Mouse (Mus musculus): ENCODE measurements at regions not wholly inside any gene's neighbourhood (a gene's known extent, or its start where the extent isn't known, plus 50 kb on each side); places are given as distances from the start of the nearest gene placed in this dataset.
A peak's percentile ranks its signal among the peaks of the same experiment; 100 is the strongest.

DNA sequence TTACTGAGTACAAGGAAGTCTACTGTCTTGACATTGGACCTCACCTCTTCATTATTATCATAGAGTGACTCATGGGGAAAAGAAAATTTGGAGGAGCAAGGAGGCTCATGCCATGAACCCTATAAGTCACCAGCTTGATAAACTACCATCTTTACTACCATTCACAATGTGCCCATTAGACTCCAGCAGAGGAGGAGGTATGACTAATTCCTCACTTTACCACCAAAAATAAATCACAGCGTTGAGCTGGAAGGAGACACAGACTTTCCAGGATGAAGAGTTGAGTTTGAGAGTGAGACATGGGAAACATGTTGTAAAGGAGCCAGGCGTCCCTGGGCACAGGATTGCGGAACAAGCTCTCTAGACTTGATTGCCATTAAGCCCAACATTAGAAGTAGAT is 195.0 kb upstream of the Mctp2 start:
- DNase-seq (ENCODE audit: low spot score in 2 of 2) = no peak

DNA sequence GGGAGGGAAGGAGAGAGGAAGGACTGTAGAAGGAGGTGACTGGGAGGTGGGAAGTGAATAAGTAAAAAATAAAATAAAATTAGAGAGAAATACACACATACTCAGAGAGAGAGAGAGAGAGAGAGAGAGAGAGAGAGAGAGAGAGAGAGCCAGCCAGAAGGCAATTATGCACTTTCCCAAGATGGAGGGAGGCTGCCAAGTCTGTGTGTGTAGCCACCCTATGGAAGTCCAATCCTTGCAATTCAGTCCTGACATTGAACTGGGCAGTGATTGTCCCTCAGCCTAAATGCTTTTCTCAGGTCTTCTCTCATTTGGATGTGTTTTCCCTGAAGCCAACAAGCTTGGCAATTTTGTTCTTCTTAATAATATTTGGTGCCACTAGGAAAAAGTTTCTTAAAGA is 197.3 kb upstream of the Mctp2 start:
- no peak for DNase-seq (ENCODE audit: low spot score in 2 of 2)

DNA sequence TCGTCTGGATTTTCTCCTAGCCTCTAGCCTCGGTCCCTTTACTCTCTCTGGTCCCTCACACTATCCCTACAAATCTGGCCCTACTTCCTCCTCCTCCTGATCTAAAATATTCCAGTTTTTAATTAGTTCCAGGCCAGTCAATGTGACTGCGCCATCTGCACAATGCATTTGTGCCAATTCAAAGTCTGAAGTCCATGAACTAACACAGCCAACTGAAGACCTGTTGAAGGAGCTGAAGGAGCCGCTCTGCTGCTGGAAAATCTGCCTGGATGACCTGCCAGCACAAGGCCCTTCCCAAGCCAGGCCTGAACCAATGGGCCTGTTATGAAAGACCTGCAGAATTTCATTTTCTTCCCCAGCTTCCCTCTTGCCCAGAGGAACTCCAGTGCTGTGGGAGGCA is 197.9 kb upstream of the Mctp2 start:
- no peak for DNase-seq (ENCODE audit: low spot score in 2 of 2)

DNA sequence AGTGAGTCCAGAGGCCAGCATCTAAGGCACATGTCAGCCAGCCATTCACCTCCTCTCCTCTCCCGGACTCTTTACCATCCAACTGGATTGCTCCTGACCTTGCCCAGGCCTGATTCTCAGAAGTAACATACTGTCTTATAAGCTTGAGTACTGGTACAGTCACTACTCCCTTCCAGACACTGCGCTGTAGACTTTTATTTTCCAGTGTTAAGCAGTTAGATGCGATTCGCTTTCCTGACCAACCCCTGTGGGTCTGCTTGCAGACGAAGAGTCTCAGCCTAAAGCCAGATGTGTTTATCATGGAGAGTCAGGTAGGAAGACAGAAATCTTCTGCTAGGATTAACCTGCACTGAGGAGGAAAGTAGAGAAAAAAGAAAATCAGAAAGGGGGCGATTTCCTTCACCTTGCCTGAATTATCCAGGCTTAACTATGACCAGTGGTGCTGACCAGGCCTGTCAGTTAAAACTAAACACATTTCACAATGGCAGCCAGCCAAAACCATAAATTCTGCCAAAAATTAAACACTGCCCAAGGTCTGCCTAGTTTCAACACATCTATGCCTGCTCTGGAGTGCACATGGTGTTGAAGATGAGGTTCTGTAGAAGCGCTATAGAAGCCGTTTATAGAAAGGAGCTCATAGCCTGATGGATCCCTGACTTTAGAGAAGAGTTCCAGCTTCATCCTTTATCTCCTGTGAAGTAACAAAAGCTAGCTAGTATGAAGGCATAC is 199.5 kb upstream of the Mctp2 start:
- DNase-seq (ENCODE audit: low spot score in 2 of 2) = no peak

DNA sequence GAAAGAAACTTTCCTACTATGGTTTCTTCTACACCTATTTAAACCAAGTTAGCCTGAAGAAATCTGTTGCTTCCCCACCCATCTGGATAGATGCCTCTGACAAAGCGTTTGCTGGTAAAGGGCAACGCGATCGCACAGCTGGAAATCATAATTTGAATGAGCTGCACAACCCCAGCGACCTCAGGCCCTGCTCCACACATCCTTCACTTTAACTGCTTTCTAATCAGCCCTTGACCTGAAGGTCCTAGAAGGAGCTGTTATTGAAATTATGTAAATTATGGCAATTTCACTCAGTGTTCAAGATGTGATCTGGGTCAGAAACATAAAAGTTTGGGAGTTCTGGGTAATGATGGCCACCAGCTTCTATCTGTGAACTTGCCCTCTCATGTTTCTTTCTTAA is 201.5 kb upstream of the Mctp2 start:
- no peak for DNase-seq (ENCODE audit: low spot score in 2 of 2)

DNA sequence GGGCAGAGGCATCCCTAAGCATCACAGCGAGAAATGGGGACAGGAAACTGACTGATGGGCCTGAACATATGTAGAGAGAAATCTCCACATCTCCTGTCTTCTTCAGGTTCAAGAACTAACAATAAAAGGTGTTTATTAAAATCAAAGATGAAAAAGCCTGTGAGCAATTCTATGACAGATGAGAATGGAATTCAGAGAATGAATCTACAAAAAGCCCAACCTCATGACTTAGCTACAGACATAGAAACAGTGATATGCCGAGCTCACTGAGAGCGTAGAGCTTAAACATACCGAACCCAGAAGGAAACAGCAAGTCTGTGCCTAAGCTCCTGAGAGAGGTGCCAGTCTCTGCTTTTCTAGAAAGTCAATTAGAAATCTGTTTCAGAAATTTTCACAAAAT is 203.7 kb upstream of the Mctp2 start:
- no peak for DNase-seq (ENCODE audit: low spot score in 2 of 2)

DNA sequence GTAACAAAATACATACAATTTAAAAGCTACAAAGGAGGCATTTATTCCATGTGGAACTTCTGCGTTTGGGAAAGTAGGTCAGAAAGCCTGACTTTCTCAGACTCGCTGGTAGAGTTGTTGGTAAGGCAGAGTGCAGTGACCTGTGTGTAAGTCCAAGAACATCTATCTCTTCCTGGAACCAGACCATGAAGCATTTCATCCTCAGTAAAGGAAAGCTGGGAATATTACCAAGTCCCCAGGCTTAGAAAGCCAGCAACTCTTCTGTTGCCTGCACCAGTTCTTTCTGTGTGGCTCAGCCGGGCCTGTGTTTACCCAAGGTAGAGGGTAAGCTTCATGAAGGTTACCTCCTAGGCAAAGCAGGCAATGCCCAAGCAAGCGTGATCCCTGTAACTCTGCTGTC is 207.0 kb upstream of the Mctp2 start:
- no peak for DNase-seq (ENCODE audit: low spot score in 2 of 2)

DNA sequence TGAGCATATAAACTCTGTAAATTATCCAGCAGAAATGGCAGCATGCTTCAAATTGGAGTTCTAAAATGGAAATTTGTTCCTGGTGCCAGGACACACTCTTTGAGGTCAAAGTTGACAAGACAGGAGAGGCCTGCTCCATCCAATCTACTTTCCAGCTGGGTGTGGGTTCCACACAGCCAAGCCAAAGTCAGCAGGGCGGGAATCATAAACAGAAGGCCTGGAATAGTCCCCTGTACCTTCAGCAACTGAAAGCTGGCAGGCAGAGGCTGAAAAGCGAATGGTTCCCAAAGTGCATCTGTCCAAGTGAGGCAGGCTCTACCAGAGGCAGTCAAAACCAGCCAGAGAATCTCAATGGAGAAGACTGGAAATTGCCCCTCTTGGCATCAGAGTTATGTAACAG is 208.4 kb upstream of the Mctp2 start:
- DNase-seq (ENCODE audit: low spot score in 2 of 2) = no peak

DNA sequence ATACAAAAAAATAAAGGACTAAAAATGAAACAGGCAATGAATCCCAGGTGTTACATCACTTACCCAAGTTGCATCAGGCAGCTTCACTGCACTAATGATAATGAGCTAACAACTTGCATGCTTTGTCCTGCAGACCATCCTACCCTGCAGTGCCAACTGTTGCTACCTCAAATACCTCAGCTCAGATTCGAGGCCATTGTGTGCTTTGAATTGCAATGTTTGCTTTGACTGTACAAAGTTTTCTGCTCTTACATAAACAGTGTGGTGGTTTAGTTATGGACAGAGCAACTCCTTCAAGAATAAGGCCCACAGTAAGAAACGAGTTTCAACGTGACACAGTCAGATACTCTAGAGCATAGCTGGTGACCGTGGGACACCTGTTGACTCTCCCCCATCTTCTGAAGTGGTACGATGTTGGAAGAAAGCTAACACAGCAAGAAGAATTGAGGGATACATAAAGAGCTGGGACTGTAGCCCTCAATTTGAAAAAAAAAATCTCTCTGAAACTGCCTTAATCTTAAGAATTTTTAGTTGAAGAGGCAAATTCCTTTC is 212.1 kb upstream of the Mctp2 start:
- no peak for DNase-seq (ENCODE audit: low spot score in 2 of 2)

DNA sequence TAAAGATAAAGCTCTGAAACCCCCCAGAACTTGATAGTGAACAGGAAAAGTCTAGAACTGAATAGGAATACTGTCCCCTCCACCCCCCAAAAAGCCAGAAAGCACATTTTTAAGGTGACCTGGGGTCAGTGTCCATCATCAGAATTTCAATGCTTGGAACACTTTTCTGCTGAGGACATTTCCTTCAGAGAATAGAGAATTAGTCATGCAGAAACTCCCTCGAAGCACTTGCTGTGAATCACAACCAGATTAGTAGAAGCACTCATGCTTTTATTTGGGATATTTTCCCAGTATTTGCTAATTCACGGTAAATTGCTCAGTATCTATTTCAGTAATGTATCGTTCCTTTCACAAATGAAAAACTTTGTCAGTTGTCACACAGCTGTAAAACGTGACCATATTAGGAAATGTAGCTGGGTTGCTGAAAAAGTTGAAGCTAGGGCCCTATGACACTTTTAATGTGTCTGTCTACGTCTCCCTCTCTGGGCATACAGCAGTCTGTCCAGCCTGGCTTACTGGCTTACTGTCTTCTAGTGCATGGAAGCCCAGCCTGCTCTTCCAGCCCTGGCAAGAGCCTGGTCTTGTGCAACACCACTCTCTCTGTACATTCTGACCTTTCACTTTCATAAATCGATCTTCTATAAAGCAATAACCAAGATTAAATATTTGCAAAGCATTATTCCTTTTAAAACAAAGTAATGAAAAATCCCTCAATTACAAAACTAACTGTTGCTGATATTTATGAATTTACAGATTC is 213.1 kb upstream of the Mctp2 start:
- no peak for DNase-seq (ENCODE audit: low spot score in 2 of 2)

DNA sequence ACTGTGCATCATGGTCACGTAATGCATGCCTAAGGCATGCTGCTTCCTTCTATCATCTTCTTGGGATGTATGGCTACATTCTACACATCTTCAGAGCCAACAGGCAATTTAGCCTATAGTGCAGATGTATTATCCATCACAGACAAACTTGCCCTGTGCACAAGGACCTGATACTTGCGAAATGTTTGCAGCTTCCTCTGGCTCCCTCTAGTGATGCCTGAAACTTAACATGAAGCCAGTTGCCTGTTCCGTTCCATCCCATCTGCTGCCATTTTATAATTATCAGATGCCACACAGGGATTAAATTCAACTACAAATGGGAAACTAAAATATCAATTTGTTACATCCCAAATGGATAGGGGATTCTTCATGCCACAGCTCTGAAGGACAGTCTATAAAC is 222.5 kb upstream of the Mctp2 start:
- DNase-seq (ENCODE audit: low spot score in 2 of 2) = no peak

DNA sequence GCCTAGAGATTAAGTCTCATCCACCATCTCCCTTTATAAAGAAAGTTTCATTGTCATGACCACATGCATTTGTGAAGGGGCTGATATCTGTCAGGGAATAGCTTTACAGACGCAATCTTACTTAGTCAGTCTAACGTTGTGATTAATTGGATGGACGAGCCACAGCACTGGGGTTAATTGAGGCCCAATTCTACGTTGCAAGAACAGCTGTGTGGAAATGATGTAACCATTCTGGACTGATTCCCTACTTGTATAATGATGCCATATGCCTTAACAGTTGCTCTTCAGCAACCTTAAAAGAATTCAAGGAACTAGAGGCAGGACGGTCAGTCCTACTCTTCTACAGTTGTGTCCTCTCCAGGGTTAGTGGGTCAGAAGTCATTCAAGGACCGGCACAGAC is 231.9 kb upstream of the Mctp2 start:
- no peak for DNase-seq (ENCODE audit: low spot score in 2 of 2)

DNA sequence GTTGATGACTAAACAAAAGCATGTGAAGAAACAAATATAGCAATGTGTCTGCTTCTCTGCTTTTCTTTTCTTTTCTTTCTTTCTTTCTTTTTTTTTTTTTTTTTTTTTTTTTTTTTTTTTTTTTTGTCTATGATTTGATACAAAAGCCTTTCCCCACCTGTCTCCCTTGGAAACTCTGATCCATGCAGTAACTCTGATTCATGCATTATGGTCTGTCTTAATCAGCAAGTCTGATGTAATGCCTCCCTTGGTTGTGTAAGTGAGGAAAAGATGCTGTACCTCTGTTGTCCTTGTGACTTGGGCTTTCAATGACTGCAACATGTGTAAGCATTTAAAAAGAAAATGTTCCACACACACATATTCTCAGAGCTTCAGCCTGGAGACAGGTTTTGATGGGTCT is 233.5 kb upstream of the Mctp2 start:
- no peak for DNase-seq (ENCODE audit: low spot score in 2 of 2)

DNA sequence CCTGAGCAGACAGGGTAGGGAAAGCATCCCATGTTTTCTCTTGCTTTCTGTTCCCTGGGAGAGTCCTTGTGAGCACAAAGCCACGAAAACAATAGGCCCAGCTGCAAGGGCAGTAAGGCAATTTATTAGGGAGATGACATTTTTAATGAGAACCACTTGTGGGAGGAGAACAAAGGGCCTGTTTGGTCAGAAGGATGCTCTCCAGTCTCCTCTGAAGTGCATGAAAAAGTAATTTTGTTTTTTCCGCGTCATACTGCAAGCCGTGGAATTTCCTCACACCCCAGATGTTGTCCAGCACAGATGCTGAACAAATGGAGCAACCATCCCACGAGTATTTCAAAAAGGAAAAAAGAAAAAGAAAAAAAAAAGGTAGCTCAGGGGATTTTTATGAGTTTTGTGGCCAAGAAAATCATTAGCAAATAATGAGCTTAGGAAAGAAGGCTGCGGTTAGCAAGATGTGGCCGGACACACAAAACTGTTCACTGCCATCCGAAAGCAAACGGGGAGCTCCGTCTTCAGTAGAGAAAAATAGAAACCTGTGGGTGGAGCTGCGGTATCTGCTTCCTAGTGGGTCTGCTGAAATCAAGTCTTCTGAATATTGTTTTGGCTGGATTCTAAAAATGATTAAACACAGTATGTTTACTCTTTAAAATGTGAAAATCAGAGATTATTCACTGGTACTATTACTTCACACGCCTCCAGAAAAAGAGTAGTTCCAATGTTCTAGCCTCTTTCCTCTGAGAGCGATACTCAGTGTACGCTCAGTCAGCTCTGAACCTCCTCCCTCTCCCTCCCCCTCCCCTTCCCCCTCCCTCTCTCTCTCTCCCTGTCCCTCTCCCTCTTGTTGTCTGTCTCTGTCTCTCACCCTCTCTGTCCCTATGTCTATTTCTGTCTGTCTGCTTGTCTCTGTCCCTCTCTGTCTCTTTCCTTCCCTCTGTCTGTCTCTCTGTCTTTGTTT is 235.4 kb upstream of the Mctp2 start:
- DNase-seq (ENCODE audit: low spot score in 2 of 2) = no peak

DNA sequence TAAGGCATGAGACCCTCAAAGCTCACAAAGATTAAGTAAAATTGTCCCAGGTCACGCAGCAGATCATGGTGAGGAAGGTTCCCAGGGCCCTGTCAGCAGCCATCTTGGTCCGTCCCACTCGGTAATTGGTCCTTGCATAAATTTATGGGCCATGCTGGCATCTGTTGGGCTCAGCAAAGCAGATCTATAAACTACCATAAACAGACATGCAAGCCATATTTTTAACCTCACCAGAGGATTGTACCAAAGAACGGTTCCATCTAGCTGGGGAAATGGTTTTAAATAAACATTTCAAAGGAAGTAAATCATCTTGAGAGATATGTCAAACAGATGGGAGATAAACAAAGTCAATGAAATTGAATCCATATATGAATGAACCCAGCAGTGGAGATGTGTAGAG is 237.1 kb upstream of the Mctp2 start:
- DNase-seq (ENCODE audit: low spot score in 2 of 2) = no peak

DNA sequence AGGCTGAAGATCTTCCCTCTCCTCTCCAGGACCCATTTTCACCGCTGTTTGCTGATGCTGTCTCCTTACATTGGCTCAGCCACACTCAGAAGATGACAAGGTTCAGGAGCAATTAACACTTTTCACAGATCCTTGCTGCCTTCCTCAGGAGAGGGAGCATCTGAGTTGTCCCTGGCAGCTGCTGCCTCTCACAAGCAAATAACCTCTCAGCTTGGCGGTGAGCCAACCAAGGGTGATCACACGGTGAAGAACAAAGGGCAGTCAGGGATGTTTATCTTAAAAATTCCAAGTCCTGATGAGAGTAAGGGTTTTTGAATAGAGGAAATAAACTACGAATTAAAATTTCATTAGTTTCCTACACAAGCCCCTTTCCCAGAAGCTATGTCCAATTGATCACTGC is 237.5 kb upstream of the Mctp2 start:
- no peak for DNase-seq (ENCODE audit: low spot score in 2 of 2)

DNA sequence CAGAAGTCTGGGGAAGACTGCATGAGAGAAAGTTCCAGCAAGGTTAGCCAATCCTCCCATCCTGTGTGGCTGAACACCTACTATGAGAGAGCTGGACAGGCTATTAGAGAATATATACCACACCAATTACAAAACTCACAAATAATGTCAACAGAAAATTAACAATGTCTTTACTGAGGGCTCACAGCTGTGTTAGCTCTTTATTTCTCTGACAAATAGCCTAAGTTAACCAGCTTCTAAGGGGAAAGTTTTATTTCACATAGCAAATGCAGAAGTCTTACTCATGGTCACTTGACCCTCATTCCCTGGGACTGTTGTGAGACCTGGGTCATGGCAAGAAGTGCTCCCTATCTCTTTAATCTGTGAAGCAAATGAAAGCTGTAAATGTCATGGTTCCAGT is 261.0 kb upstream of the Mctp2 start:
- DNase-seq (ENCODE audit: low spot score in 2 of 2) = no peak

DNA sequence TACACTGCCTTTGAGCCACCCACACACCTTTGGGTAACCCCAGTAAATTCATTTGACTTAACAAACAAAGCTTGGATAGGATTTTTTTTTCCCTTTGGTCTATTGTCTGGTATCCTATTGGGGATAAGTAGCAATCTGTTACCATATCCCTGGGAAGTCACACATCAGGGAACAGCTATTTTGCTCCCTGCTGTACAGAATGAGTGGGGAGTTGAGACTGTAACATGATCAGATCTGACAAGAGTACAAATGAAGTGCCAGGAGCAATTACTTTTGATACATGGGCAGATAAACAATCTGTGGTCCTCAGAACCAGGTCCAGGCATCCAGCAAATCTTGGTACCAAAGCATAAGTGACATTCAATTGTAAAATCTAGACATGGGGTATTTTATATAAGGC is 262.8 kb upstream of the Mctp2 start:
- no peak for DNase-seq (ENCODE audit: low spot score in 2 of 2)

DNA sequence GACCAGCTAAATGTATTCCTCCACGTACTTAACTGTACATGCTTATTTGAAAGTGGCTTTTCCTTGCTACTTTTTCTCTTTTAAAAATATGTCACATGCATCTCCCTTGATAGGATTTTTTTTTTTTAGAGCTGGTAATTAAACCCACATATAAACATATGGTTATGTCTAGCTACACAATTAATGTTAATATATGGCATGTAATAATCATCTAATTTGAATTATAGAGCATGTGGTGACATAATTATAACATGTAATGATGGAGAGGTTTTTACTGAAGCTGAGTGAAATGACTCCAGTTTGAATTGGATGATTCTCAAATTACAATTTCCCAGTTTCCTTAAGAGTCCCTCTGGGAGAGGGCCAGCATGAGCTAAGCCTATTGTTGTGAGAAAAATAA is 267.9 kb upstream of the Mctp2 start:
- no peak for DNase-seq (ENCODE audit: low spot score in 2 of 2)

DNA sequence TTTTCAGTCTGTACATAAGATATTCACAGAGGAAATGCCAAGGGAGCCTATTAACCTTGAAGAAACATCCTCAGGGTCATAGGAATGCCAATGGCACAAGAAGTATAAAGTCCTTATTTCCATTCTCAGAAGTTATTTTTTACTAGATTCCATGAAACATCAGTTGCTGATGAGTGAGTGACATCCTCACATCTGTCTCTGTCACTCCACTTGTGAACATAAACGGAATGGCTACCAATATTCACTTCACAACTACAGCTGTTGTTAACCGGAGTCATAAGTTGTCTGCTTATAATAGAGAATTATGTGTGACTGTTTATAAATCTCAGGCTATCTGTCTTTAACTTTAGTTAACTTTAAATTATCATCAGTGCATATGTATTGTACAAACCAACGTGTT is 278.0 kb upstream of the Mctp2 start:
- no peak for DNase-seq (ENCODE audit: low spot score in 2 of 2)

DNA sequence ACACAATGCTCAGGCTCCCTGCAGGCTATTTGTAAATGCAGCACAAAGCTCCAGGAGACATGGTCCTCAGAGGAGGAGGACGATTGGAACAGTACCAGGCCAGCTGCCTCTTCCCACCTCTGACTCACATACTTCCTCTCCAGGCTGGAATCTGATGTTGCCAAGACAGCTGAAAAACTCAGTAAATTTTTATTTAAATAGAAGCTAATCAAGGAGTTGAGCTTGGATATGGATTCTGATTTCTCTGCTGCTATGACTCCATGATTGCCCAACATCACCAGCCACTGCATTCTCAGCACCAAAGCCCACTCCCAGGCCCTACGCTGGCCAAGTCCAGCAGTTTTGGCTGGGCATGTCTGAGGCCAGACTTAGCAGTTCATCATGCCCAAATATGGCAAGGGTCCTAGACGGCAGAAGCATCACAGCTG is 282.8 kb upstream of the Mctp2 start:
- peak; percentile 2 to 4 for DNase-seq (ENCODE audit: low spot score in 2 of 2)

Measured in urinary bladder, adult 18-20 months (tissue).